Mouse (Mus musculus) left cerebral cortex, postnatal 4 days (tissue): ENCODE measurements around the gene Insl6. TPM values are rescaled to one million over a fixed set of nuclear protein-coding genes. Genes with fewer than 3 reads are reported as not detected.
A peak's percentile ranks its signal among the peaks of the same experiment; 100 is the strongest.

Source experiments
- DNase-seq: peaks from one replicate; pipeline ENCODE4 v3.0.0-alpha.2; 2022
- intact Hi-C: fragments of 180-260 bp; cut with DNase I; formaldehyde crosslinking; loops from one replicate; pipeline ENCODE4 v1.15.1; 2025
- total RNA-seq, 2 experiments: library from RNA; stranded (reverse); gene quantifications; 2 replicates each; pipeline ENCODE4 v1.2.3; 2021

The Insl6 gene
- total RNA-seq = not detected

DNA sequence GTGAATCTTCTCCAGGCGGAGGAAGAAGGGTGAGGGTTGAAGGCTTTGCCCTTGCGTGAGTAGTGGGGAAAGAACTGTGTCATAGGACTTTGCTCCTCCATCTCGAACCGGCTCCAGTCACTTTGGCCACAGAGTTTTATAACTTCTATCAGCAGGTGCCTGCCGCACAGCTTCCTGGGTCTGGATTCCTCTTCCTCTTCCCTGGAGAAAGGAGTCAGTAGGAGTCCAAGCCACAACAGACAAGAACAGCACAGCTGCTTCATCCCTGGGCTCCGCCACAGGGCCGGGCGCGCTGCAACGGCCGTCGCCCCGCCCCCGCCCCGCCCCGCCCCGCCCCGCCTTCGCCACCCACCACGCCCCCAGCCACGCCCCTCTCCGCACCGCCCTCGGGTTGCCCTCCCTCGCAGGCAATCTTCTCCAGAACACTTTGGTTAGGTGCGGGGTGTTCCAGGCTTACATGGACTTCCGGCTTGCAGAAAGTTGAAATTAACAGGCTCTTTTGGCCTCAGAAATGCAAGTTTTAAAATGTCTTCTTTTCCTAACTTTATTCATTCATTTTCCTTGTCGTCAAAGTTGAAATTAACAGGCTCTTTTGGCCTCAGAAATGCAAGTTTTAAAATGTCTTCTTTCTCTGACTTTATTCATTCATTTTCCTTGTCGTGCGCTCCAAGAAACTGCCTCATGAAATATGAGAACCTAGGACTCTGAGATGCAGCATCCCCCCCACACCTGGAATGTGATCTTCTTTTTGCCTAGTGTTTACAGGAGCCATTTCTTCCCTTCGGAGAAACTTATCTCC lies at the start of gene Insl6:
TSS of gene Insl6 (minus strand) at position 304 of the 799 bp plus-strand sequence.
- intact Hi-C loops = no loop called here
- peak; percentile 60 for DNase-seq

DNA sequence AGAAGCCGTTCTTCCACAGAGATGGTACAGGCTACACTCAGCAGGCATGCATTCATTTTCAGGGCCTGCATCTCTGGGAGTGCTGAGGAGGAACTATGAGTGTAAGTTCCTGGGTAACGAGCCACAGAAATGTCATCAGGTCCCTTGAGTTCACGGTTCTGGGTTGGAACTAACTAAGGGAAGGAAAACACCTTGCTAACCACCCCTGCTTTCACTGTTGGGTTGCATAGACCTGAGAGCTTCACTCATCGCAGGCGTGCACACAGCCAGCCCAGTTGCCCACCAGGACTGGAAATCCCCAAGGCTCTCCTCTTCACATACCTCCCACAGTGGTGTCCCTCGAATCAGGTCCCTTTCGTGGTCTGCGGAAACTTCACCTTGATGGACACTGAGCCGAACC lies 49.8 kb upstream of the Insl6 start:
- DNase-seq = no peak
- intact Hi-C loops = no loop called here

DNA sequence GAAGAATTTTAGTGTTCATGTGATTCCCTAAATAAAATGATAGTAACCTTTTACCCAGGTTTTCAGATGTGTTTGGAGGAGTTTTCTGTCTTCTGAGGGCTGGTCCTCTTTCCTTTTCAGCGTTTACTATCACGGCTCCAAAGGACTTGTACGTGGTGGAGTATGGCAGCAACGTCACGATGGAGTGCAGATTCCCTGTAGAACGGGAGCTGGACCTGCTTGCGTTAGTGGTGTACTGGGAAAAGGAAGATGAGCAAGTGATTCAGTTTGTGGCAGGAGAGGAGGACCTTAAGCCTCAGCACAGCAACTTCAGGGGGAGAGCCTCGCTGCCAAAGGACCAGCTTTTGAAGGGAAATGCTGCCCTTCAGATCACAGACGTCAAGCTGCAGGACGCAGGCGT lies 48.3 kb upstream of the Insl6 start:
- intact Hi-C loops = no loop called here
- DNase-seq = no peak

DNA sequence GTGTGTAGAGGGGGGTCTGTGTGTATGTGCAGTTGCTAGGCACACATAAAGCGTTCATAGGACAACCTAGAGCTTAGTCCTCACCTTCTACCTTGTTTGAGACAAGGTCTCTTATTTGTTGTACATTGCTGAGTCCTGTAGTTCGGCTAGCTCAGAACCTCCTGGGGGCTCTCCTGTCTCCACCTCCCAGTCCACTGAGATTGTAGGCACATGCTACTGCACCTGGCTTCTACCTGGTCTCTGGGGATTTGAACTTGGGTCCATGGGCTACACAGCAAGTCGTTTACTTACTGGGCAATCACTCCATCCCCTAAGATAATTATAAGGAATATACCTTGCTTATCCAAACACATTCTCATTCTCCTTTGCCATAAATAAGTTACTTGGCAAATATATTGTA lies 47.5 kb upstream of the Insl6 start:
- intact Hi-C loops = no loop called here
- no peak for DNase-seq

DNA sequence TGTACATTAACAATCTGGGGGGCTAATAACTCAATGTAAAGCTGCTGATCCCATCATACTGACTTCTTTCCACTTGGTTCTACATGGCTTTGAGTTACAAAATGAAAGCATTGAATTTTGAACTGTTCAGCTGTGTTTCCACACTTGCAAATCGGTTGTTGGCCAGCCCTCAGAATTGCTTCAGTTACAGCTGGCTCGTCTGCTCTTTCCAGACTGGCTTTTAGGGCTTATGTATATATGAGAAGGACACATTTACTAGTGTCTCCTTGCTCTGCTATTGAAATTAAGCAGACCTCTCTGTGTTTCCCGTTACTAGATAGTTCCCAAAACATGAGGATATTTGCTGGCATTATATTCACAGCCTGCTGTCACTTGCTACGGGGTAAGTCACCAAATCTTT lies 47.0 kb upstream of the Insl6 start:
- no peak for DNase-seq
- intact Hi-C loops = no loop called here

DNA sequence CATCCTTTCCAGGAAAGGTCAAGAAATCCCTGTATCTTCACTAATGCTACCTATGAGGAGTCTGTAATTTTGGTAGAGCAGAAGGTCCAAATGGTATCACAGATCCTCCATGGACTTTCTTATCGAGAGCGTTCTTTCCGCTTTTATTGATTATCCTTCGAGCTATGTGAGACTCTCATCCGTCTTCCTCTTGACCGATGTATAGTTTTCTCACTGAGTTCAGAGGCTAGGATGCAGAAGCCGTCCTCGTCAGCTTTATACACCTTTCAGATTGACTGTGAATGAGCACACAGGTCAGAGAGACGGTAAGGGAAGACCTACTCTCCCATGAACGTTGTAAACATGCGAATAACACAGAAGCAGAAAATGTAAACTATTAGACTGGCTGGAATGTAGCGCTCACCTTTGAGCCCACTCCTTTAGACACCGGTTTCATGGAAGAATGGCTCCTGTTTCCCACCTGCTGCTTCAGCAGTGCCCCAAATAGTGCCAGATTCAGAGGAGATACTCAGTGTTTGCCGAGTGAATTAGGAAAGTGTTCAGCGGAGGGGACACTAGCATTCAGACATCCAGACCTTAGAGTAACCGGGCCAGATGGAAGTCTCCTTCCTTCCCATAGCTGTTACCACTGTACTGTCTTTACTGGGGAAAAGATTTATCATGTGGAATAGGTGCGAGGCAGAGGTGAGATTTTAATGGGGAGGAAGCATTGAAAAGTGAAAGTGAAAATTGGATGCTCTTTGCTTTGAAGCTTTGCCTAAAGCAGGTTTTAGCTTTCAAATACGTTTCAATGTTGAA lies 46.3 kb upstream of the Insl6 start:
- no peak for DNase-seq
- intact Hi-C loops = no loop called here

DNA sequence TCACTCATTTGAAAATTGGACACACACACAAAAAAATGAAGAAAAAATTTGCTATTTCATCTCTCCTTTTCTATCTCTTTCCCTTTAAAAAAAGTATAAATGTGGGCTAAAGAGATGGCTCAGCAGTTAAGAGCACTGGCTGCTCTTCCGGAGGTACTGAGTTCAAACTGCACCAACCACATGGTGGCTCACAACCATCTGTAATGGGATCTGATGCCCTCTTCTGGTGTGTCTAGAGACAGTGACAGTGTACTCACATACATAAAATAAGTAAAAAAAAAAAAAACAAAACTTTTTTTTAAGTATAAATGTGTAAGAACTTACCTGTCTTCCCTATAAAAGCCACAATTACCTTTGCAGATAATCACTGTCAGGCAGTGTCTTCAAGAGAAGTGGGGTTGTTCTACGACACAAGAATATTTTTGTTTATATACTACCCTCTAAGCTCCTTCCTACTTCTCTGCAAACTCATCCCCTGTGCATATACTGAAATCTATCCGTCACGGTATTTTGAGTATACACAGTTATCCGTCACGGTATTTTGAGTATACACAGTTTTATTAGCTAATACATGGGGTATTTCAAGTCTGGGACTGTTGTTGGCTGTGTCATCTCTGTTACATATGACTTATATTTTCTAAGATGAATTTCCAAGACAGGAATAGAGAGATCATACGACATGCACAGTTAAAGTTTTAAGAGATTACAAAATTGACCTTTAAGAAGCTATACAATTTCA lies 45.6 kb upstream of the Insl6 start:
- no peak for DNase-seq
- intact Hi-C loops = no loop called here

DNA sequence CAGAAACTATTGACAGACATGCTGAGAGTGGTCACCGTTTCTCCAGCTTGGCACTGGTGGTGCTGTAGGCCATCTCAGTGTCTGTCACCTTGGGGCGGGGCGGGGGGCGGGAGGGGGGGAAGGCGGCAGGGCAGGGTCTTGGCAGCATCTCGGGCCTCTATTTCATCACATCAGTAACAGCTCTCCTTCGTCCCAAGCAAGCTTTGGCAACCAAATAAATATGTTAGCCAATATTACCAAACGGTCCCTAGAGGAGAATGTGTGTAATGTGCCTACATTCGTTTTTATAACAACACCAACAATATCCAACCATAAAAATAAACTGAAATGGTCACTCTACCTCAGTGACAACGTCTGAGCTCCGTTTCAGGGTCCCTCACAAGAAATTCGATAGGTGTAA lies 45.0 kb upstream of the Insl6 start:
- intact Hi-C loops = no loop called here

DNA sequence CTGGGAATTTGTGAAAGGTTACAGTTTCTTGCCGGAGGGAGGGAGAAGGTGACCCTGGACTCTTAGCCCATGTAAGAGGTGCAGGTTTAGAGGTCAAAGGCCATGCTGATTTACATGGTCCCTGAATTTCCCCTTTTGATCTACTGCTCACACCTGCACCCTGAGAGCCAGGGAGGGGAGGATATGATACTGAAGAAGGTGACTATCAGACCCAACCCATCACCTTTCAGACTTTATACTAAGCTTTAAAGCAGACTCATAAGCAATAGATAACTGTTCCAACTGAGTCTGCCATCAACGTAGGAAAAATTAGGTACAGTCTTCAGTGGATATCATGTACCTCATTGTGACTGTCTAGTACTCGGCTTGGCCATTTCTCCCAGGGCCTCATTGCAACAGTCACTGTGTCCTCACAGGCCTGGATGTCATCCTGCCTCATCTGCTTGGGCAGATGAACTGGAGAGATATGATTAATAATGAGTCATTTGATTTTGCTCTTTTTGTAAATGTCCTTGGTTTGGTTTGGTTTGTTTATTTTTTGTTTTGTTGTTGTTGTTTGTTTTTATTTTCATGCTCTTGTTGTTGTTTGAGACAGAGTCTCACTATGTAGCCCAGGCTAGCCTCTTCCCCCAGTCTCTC lies 43.6 kb upstream of the Insl6 start:
- DNase-seq = no peak
- intact Hi-C loops = no loop called here

More for the DNA sequence above, 45.0 kb upstream of the Insl6 start:
- DNase-seq = no peak

DNA sequence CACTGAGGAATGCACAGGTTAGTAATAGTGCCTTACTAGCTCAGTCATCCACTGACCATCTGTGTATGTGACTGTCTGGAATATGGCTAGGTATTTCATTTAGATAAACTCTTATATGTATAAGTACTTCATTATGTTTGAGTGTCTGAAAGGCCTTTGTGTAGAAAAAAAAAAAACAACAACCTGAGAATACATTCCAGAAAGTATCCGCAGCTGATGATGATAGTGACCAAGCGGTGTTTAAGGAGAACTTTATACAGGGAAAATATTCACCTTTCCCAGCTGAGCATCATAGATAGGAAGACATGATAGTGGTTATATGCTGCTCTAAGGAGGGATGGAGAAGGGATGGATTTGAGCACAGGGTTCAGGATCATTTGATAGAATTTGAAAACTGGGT lies 42.9 kb upstream of the Insl6 start:
- DNase-seq = no peak
- intact Hi-C loops = no loop called here

DNA sequence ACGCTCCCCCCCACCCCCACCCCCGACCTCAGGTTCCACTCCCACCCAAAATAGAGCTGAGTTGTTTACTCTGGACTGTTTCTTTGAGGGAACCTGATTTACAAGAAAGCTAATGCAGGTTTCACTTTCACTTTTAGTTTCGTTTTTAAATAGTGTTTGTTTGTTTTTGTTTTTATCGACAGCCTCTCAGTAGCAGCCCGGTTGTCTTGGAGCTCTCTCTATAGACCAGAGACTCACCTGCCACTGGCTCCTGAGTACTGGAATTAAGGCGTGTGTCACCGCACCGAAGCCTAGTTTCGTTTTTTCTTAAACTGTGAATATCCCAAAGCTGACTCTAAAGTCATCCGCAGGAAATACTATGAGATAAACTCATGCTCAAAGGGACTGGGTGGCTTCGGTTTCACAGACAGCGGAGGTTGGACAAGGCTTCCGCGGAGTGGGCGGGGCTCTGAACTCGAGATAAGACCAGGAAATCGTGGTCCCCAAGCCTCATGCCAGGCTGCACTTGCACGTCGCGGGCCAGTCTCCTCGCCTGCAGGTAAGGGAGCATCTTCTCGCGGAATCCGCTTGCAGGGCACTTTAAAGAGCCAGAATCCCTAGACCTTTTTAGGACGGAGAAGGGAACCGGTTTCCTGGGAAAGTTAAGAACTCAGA lies 41.9 kb upstream of the Insl6 start, which contains the start of the genes Plgrkt and Cd274:
TSS of gene Plgrkt (minus strand) at position 422 of the 654 bp plus-strand sequence.
TSS of gene Cd274 (plus strand) at position 487 of the 654 bp plus-strand sequence.
- peak; percentile 41 for DNase-seq
- intact Hi-C loops = no loop called here

DNA sequence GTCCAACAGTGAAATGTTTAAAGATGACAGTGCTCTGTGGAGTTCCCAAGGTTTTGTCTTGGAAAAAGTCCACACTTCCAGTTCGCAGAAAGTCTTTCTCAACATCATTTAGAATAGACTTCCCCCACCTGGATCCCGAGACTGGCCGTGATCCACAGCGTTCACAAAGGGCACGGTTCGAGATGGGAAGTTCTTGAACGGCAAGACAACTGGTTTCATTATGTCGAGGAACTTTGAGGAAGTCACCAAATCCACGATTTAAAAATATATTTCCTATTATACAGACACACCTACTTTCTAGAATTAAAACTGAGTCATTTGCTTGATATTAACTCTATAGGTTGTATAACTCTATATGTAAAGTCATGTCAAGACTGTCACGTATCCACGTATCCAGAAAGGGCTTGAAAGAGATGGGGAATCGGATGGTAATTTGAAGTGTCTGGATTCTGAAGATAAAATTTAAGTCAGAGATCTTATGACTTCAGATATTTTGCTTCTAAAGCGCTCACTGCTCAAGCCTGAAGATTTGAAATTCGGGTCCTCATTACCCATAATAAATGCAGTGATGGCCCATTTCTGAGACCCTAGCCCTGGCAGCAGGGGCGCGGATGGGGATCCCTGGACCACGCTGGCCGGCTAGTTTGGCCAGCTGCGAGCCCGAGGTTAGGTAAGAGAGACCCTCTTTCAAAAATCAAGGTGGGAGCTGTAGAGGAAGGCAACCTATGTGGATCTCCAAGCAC lies 41.2 kb upstream of the Insl6 start:
- intact Hi-C loops = no loop called here
- DNase-seq = no peak

DNA sequence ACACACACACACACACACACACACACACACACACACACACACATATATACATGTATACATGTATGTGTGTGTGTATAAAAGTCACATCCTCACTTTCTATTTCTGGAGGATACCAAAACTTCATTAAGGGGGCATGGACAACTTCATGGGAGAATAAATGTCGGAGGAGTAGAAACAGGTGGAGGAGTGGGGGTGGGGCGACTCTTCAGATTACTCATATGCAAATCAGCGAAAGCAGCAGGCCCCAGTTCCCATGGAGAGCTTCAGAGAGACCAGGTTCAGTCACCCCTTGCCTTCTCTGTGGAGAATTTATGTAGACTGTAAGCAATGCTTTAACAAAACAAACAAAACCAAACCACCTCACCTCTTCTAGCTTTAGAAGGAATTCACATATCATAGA lies 39.9 kb upstream of the Insl6 start:
- intact Hi-C loops = no loop called here

DNA sequence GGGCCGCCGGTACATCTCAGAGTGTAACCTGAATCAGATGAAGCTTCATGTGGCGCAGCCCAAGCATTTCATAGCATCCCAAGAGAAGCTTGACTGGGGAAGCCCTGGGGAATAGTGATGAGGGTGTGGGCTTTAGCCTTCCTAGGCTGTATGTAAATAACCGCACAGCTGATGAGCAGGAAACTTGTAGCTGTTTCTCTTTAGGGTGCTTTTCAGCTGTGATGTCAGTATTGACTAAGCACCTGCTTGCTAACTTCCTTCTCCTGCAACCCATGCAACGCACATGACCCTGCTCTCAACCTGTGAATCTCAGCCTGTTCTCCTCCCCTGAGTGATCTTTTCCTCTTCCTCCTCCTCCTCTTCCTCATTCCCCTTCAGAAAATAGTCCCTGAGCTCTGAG lies 38.9 kb upstream of the Insl6 start:
- no peak for DNase-seq
- intact Hi-C loops = no loop called here

More for the DNA sequence above, 39.9 kb upstream of the Insl6 start:
- no peak for DNase-seq

DNA sequence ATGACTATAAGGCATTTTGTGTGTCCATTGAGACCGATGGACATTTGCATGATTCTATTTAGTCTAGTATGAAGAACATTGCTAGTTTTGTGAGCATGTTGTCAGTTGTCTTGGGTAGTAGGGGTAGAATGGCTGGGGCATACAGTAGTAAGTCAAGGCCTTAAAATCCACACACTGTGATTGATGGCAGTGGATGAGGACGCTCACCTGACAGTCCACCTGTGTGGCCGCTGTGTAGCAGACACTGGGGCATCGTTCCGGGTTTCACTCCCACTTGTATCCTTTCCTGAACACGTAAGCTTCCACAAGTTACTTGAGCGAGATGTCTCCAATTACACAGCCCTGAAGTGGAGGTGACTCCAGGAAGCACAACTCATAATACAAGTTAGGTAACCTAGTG lies 38.4 kb upstream of the Insl6 start:
- intact Hi-C loops = no loop called here
- no peak for DNase-seq

DNA sequence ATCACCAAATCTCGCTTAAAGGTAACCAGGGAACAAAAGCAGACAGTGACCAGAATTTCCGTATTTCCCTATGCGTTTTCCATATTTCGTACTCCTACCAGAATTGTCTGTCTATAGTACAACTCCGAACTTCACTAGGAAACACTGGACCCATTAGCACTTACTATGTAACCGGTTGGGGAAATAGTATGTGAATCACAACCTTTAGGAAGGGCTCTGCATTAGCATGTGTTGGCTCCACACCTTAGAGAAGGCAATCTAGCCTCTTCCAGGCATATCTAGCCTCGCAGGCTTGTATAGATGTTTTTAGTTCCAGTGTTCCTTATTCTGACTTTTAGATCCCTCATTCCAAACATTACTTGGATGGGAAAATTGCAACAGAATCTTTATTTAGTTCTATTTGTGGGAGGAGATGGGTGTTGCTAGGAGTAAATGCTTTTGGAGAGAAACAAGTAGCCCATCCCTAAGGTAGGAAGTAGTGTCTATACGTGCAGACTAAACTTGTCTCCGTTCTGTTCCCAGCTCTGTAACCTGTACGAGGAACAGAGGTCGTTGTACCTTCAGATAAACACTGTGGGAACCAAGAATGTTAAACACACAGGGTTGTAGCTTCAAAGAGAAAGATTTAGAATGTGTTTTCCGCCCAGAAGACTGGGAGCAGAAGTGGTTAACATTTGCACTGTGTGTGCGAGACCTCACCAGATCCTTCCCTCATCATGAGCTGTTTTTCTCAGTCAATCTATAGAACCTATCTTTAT lies 37.2 kb upstream of the Insl6 start:
- no peak for DNase-seq
- intact Hi-C loops = no loop called here

DNA sequence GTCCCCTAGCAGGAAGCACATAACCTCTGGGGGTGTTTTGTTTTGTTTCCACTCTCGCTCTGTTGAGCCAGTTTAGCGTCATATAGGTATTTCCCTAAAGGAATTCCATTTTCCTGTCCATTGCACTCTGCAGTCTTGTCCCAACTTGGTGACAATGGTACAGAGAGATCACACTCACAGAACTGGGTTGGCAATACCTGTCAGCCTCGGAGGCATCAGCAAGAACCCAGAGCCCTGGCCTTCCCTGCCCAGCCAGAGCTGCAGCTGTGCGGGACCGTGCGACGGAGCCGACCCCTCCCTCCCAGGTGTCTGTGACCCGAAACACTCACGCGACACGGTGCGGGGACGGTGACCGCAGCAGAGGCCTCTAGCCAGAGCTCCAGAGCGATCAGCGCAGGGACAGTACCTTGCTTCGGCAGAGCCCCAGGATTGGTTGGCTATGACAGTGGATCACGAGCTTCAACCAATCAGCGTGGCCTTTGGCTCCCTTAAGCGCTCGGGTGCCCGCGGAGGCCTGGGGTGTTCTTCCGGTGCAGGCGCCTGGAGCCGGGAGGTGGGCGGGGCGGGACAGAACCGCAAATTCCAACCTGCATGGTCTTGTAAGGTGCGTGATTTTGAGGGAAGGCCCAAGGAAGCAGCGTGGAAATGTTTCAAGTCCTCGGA lies 36.4 kb upstream of the Insl6 start:
- intact Hi-C loops = no loop called here
- peak; percentile 92 for DNase-seq

DNA sequence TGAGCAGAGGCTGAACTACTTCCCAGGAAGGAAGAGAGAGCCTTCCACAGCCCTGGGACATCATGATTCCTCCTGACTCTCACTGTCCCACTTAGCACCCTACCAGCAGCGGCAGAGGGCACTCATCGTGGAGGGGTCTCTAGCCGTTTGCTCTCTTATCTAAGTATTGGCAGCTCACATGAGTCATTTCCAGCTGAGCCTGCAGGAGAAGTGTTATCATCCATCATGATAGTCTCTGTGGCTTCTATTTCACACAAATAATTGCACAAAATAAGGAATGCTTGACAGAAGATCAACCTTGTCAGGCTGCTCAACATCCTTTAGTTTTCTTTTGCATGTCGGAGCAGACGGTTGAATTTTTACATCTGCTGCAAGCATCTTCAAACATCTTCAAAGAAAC lies 35.1 kb upstream of the Insl6 start:
- intact Hi-C loops = no loop called here
- DNase-seq = no peak
